Mouse (Mus musculus) erythroblast, embryonic 14.5 days (primary cell): Measurements from ENCODE around the gene BC005624. TPM values are rescaled to one million over a fixed set of nuclear protein-coding genes. Genes with fewer than 3 reads are reported as not detected.
A peak's percentile ranks its signal among the peaks of the same experiment; 100 is the strongest.
"Not testable (repeated sequence)": the region's sequence is repeated elsewhere in the genome, so short reads cannot be mapped to it uniquely, and the experiment has no call there.

Experiments
- H3K27me3 ChIP-seq: 2 replicates; pipeline ENCODE4 v1.6.1; 2012; ENCODE audit warnings: inconsistent platforms; ENCODE audit not compliant: control insufficient read depth
- H3K36me3 ChIP-seq: 2 replicates; pipeline ENCODE4 v1.6.1; 2012; ENCODE audit warnings: mild to moderate bottlenecking, inconsistent platforms; ENCODE audit not compliant: control insufficient read depth
- H3K4me1 ChIP-seq: 2 replicates; pipeline ENCODE4 v1.6.1; 2012; ENCODE audit warnings: inconsistent platforms; ENCODE audit not compliant: control insufficient read depth
- H3K4me3 ChIP-seq: replicated peaks from 2 replicates; pipeline ENCODE3; 2012; ENCODE audit warnings: moderate library complexity, mild to moderate bottlenecking, inconsistent platforms
- H3K9me3 ChIP-seq: 2 replicates; pipeline ENCODE4 v1.6.1; 2012; ENCODE audit warnings: low read length, inconsistent platforms, mixed read lengths; ENCODE audit not compliant: control insufficient read depth
- GATA1 ChIP-seq: IDR thresholded peaks from 2 replicates; pipeline ENCODE4 v1.6.1; 2012; ENCODE audit warnings: low read length, inconsistent platforms, mixed read lengths
- TAL1 ChIP-seq: IDR thresholded peaks from 3 replicates; pipeline ENCODE4 v1.6.1; 2012; ENCODE audit warnings: low read length, inconsistent platforms, mixed read lengths
- polyA plus RNA-seq: library from polyadenylated mRNA; stranded (reverse); fragments of >175 nt; gene quantifications from 2 replicates; pipeline ENCODE4 v1.2.3, GENCODE M21; 2012

Gene BC005624
- polyA plus RNA-seq, 1 experiment: 1.8 TPM

DNA sequence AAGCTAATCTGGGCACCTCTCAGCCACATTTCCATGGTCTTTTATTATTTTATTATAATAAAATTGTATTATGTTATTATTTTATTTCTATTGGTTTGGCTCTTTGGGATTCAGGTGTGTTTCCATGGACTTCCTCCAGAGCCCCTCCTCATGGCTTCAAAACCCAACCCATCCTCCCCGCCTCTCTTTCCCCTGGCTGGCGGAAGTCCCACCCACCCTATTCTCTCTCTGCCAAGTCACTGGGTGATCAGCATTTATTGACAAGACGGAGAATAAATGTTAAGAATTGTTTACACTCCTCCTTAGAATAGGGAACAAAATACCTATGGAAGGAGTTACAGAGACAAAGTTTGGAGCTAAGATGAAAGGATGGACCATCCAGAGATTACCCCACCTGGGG is 45.2 kb downstream of the BC005624 start:
- peaks cover 4% of the 10 kb centered on the region for H3K4me1 ChIP-seq
- no peak for TF ChIP-seq GATA1
- TF ChIP-seq TAL1: no peak

DNA sequence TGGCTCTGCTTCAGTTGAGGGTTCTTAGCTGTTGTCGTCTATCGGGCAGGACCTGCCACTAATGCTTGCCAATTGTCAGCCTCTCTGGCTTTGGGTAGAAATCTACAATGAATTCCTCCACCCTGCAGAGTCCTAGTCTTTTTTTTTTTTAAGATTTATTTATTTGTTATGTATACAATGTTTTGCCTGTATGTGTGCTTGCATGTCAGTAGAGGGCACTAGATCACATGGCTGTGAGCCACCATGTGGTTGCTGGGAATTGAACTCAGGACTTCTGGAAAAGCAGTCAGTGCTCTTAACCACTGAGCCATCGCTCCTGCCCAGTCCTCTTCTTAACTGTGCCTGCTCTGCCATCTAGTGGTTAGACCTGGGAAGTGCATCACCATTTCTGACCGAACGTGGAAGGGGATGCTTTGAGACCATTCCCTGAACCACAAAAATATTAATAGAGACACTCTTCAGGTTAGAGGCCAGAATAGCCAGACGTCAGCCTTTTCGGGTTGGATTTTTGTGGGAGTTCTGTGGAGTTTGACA is 48.0 kb downstream of the BC005624 start:
- TF ChIP-seq TAL1 (no peak), GATA1 (no peak)
- Histone ChIP-seq H3K36me3 (no peaks in the 10 kb centered on the region), H3K27me3 (peaks cover 4% of the 10 kb centered on the region; the same call in 1 of the 2 replicates), H3K4me3 (no peak overlapping the region), H3K9me3 (no peaks in the 10 kb centered on the region), H3K4me1 (peaks cover 10% of the 10 kb centered on the region)

More for the DNA sequence above, 45.2 kb downstream of the BC005624 start:
- Histone ChIP-seq H3K9me3 (no peaks in the 10 kb centered on the region), H3K4me3 (no peak overlapping the region), H3K36me3 (no peaks in the 10 kb centered on the region), H3K27me3 (peaks cover 4% of the 10 kb centered on the region; the same call in 1 of the 2 replicates)

DNA sequence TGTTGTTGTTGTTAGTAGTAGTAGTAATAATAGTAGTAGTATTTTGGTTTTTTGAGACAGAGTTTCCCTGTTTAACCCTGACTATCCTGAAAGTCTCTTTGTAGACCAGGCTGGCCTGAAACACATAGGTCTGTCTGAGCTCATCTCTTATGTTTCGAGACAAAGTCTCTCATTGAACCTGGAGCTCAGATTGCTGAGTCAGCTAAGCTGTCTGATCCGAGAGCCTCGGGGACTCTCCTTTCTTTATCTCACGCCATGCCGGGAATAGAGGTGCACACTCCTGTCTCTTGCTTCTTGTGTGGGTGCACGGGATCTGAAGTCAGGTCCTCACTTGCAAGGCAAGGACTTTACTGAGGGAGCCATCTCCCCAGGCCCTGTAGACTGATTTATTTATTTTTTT is 49.0 kb downstream of the BC005624 start:
- TF ChIP-seq GATA1: no peak
- no peak for TF ChIP-seq TAL1
- Histone ChIP-seq H3K36me3 (no peaks in the 10 kb centered on the region), H3K4me3 (no peak overlapping the region), H3K27me3 (peaks cover 4% of the 10 kb centered on the region; the same call in 1 of the 2 replicates), H3K9me3 (no peaks in the 10 kb centered on the region), H3K4me1 (peaks cover 19% of the 10 kb centered on the region)

DNA sequence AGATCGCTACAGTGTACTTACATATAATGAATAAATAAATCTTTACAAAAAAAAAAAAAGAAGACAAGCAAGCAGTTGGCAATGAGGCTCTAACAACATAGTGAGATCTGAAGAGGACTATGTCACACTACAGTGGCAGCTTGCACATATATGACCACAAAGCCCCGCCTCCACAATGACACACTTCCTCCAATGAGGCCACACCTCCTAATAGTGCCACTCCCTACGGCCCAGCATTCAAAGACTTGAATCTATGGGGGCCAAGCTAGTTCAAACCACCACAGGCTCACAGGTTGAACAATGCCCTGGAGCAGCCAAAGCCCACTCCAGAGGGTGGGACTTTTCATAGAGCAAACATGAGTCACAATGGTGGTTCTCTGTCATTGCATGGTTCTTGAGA is 50.1 kb downstream of the BC005624 start:
- H3K4me3 ChIP-seq: no peak overlapping the region
- H3K27me3 ChIP-seq: peaks cover 4% of the 10 kb centered on the region; the same call in 1 of the 2 replicates
- no peaks in the 10 kb centered on the region for H3K9me3 ChIP-seq
- H3K4me1 ChIP-seq: peaks cover 20% of the 10 kb centered on the region
- TF ChIP-seq GATA1: no peak
- no peaks in the 10 kb centered on the region for H3K36me3 ChIP-seq

DNA sequence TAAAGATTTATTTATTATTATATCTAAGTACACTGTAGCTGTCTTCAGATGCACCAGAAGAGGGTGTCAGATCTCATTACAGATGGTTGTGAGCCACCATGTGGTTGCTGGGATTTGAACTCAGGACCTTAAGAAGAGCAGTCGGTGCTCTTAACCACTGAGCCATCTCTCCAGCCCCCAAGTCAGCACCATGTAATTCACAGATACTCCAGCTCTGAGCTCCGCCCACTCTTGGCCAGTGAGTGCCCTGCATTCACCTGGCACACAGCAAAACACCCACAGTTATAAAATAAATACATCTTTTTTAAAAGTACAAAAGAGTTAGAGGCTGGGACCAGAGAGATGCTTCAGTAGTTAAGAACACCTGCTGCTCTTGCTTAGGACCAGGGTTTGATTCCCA is 51.2 kb downstream of the BC005624 start:
- not testable (repeated sequence) for H3K27me3 ChIP-seq, H3K4me3 ChIP-seq, H3K9me3 ChIP-seq, H3K36me3 ChIP-seq
- H3K4me1 ChIP-seq: peaks cover 20% of the 10 kb centered on the region

DNA sequence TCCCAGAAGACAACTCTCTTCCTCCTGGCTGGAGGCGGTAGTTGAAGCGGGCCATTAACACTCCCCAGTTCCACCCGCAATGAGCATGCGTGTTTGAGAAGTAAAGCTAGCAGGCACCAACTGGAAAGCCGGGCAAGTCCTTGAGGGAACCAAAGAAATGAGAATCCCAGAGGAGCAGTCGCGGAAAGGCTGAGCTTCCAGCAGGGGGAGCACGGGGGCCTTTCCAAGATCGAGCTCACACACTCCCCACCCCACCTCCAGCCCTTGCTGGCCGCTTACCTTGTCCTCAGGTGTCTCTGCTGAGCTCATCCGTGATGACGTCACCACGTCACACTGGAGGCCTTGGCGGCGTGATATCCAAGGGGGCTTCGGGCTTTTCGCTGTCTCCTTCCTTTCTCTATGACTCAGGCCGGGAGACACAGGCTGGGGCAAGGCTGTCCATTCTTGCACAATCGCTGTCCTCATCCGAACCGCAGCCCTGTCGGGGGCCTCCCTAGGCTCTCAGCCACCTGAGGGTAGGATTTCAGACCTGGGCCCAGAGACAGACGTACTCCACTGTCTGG is 52.4 kb downstream of the BC005624 start, which contains the start of gene Ptges:
Gene Ptges (minus strand): TSS at position 381 of the 563 bp plus-strand sequence.
- Histone ChIP-seq H3K27me3 (peaks cover under 1% of the 10 kb centered on the region; the same call in 1 of the 2 replicates), H3K4me3 (peak within 1 kb of the TSS; percentile 52), H3K36me3 (no peaks in the 10 kb centered on the region), H3K9me3 (no peaks in the 10 kb centered on the region), H3K4me1 (peaks cover 20% of the 10 kb centered on the region)
- no peak for TF ChIP-seq GATA1

DNA sequence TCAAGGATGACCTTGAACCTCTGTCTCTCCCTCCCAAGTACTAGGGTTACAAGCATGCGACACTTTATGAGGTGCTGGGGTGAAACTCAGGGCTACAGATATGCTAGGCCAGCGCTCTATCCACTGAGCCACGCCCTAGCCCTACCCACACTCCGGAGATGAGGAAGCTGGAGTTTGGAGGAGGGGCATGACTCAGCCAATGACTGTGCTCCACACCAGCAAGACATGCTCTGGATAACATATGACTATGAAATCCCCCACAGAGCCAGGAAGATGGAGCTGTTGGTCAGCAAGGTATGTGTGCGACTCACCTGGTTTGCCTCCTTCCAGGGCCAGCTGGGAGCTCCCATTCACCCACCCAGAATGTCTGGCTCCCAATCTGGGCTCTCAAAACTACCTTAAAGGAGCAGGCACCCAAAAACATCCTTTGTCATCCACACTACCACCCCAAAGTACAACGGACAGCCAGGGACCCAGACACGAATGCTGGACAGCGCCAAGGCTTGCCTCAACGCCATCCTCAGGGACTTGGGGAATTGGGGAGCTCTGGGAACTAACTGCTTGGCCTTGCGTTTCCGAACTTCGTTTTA is 53.0 kb downstream of the BC005624 start:
- Histone ChIP-seq H3K4me3 (peak overlapping the region; percentile 52), H3K4me1 (peaks cover 20% of the 10 kb centered on the region)

DNA sequence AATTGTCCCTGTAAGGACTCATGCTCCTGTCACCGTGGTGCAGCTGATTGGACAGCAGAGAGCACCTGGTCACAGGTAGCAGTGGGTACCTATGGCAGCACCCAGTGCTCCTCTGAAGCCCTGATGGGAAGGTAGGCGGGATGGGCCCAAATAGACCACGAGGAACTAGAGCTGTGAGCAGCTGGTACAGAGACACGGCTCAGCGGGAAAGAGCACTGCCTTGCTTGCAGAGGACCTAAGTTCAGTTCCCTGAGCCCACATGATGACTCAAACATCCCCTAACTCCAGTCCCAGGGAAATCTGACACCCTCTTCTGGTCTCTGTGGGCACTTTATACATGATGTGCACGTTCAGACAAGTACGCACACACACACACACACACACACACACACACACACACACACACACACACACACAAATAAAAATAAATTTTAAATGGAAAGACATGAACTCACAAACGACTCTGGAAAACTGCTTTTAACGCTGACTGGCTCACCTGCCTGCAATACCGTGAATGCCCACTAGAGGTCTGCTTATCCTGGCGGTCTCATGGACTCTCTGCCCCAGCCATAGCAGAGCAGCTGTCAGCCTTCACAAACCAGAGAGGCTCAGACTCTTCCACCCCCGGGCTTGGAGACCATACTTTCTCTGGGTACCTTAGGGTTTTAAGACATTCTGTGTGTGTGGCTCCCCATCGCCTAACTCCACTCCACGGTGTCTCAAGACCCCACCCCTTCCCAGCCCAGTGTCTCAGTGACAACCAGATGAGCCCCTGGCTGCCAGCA is 54.0 kb downstream of the BC005624 start:
- Histone ChIP-seq H3K4me3 (peak overlapping the region; percentile 52), H3K27me3 (no peaks in the 10 kb centered on the region), H3K9me3 (no peaks in the 10 kb centered on the region), H3K36me3 (no peaks in the 10 kb centered on the region), H3K4me1 (peaks cover 20% of the 10 kb centered on the region)
- TF ChIP-seq GATA1 (no peak), TAL1 (no peak)

More for the DNA sequence above, 53.0 kb downstream of the BC005624 start:
- Histone ChIP-seq H3K36me3 (no peaks in the 10 kb centered on the region), H3K27me3 (no peaks in the 10 kb centered on the region), H3K9me3 (no peaks in the 10 kb centered on the region)
- no peak for TF ChIP-seq GATA1
- TF ChIP-seq TAL1: no peak

DNA sequence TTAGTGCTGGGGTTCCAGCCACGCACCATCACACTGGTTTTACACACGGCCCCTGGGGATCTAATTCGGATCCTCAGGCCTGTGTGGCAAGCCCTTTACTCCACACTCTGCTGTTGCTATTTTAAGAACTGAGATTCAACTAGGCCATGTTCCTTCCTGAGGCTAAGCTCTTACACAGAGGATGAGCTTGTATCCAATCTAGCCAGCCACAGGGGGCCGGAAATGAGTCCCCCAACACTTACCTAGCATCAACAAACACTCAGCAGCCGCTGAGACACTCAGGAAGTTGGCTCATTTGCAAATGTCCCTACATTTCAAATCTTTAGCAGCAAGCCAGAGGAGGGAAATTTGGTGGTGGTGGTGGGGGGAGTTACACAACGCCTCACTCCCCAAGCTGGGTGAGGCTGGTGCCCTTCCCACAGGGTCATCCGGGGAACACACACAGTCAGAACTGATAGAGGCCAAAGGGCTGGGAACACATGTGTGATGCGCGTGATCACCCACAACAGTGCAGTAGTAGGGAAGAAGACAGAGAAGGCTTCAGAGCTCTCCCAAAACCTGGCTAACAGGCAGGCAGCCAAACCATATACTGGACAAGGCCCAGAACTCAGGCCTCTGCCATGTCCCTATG is 54.7 kb downstream of the BC005624 start:
- H3K27me3 ChIP-seq: no peaks in the 10 kb centered on the region
- no peaks in the 10 kb centered on the region for H3K9me3 ChIP-seq
- TF ChIP-seq TAL1 (no peak), GATA1 (no peak)
- H3K4me1 ChIP-seq: peaks cover 20% of the 10 kb centered on the region
- H3K4me3 ChIP-seq: no peak overlapping the region
- H3K36me3 ChIP-seq: no peaks in the 10 kb centered on the region
